Mouse (Mus musculus): Measurements from ENCODE around the gene Gm11634. TPM values are rescaled to one million over a fixed set of nuclear protein-coding genes. Genes with fewer than 3 reads are reported as not detected.
A peak's percentile ranks its signal among the peaks of the same experiment; 100 is the strongest.

Gm11634 gene
- polyA plus RNA-seq, 1 experiment from 2014 or later, result not detected

DNA sequence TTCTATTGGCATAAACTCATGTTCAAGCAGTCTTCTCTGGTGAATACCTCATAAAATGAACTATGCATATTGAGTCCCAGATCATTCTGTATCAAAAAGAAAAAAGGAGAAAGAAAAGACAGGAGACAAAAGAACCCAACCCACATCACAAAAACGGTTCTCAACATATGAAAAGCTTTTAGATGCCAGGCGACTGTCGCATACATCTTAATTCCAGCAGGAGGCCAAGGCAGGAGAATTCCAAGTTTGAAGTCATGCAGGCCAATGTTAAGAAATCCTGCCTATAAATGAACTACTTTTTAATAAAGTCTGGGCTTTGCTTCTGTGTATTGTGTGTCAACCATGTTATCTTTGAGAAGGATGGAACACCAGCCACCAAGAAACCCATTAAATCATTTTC is 5.1 kb upstream of the Gm11634 start:
- Histone ChIP-seq H3K27me3 (replicated peaks; ENCODE audit: insufficient read depth, low read length) (no peaks in the 10 kb centered on the region), H3K36me3 (ENCODE audit: insufficient read depth, low read length) (no peaks in the 10 kb centered on the region), H3K4me1 (ENCODE audit: insufficient read depth, low read depth, low read length) (no peaks in the 10 kb centered on the region), H3K9ac (replicated peaks; ENCODE audit: low read depth) (no peak overlapping the region), H3K4me2 (replicated peaks; ENCODE audit: low read depth, low read length) (no peak overlapping the region; the same call in 1 of the 2 replicates), H3K4me3 (ENCODE audit: low read depth, low read length) (no peak overlapping the region), H3K27ac (ENCODE audit: low read length) (no peak overlapping the region), H3K9me3 (ENCODE audit: low read length) (no peaks in the 10 kb centered on the region)
- 4% methylated on average over 3 of the region's 3 CpGs for WGBS
- TF ChIP-seq CTCF (IDR thresholded peaks at IDR 0.05), result 0 out of 2 replicates have a peak, but pooled peaks have one; percentile 1
- no peak for TF ChIP-seq EP300 (IDR thresholded peaks at IDR 0.05)
- ATAC-seq (no peak), DNase-seq (ENCODE audit: low spot score) (no peak)

DNA sequence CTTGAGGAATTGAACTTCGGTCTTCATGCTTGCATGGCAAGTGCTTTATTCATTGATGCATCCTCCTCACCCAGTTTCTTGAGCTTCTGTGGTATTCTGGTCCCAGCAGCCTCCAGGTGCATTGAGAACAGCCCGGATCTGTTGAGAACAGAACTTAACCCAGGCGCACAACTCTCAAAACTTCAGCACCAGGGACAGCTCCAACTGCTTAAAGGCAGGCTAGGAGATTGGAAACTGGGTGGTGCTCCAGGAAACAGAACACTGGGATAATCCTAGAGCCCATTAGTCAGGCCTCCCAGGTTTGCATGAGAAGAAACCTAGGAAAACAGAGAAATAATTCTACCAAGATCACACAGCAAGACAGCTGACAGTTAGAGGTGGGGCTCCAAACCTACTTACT is 3.4 kb upstream of the Gm11634 start:
- H3K4me3 ChIP-seq (ENCODE audit: low read depth, low read length), result no peak overlapping the region
- H3K4me1 ChIP-seq (ENCODE audit: insufficient read depth, low read depth, low read length), result no peaks in the 10 kb centered on the region
- no peak for ATAC-seq
- DNase-seq (ENCODE audit: low spot score), result peak; percentile 88
- TF ChIP-seq CTCF (IDR thresholded peaks at IDR 0.05) (no peak), EP300 (IDR thresholded peaks at IDR 0.05) (no peak)
- WGBS, result 5% methylated on average over 3 of the region's 3 CpGs
- no peak overlapping the region for H3K4me2 ChIP-seq (replicated peaks; ENCODE audit: low read depth, low read length)
- H3K9ac ChIP-seq (replicated peaks; ENCODE audit: low read depth), result no peak overlapping the region
- H3K27ac ChIP-seq (ENCODE audit: low read length), result no peak overlapping the region
- no peaks in the 10 kb centered on the region for H3K27me3 ChIP-seq (replicated peaks; ENCODE audit: insufficient read depth, low read length)
- H3K9me3 ChIP-seq (ENCODE audit: low read length), result no peaks in the 10 kb centered on the region
- H3K36me3 ChIP-seq (ENCODE audit: insufficient read depth, low read length), result no peaks in the 10 kb centered on the region

DNA sequence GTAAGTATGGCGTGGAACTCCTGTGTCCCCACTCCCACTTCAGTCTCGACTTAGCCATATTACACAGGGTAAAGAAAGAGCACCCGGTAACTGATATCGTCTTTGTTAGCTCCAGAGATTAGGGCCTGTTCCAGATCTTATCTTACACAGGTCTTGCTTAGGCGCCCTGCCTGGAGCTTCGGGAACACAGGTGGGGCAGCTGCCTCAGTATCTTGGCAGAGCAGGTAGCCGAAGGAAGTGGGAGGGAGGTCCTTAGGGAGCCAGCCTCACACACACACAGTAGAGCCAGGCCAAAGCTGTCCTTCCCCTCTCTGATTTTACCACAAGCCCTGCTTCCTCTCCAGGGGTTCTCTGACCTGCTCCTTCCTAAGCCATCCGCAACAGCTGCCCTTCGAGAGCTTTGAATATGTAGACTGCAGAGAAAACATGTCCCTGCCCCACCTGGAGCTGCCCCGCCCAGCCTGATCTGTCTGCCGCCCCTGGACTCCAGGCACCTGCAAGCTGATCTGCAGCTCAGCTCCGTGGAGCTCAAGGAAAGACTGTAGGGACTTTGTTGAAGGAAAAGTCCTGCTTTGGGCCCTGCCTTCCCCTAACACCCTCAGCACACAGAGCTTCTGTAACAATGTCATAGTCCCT is 8.9 kb downstream of the Gm11634 start:
- H3K4me1 ChIP-seq (ENCODE audit: insufficient read depth, low read depth, low read length), result no peaks in the 10 kb centered on the region
- no peak overlapping the region for H3K4me3 ChIP-seq (ENCODE audit: low read depth, low read length)
- no peak overlapping the region for H3K27ac ChIP-seq (ENCODE audit: low read length)
- WGBS, result 62% methylated on average over 12 of the region's 12 CpGs
- no peaks in the 10 kb centered on the region for H3K36me3 ChIP-seq (ENCODE audit: insufficient read depth, low read length)
- ATAC-seq, result no peak
- no peaks in the 10 kb centered on the region for H3K27me3 ChIP-seq (replicated peaks; ENCODE audit: insufficient read depth, low read length)
- DNase-seq (ENCODE audit: low spot score), result no peak
- no peak for TF ChIP-seq CTCF (IDR thresholded peaks at IDR 0.05)
- no peak for TF ChIP-seq EP300 (IDR thresholded peaks at IDR 0.05)
- H3K9ac ChIP-seq (replicated peaks; ENCODE audit: low read depth), result no peak overlapping the region
- H3K4me2 ChIP-seq (replicated peaks; ENCODE audit: low read depth, low read length), result no peak overlapping the region
- H3K9me3 ChIP-seq (ENCODE audit: low read length), result no peaks in the 10 kb centered on the region

DNA sequence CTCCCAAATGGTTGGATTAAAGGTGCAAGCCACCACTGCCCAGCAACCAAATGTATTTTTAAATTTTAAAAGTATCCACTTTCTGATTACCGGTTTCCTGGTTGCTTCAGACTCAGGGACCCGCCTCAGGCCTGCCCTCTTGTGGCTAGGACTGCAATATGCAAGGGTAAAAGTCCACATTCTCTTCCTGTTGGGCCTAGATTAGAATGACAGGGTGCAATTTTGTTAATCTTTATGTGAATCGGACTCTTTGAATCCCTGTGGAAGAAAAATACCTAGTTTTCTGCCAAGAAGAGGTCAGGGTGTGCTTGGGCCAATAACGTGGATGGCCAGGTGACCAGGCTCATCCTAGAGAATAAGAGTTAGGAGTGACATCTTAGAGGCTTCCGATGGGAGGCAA is 9.6 kb downstream of the Gm11634 start:
- Histone ChIP-seq H3K9ac (replicated peaks; ENCODE audit: low read depth) (no peak overlapping the region), H3K36me3 (ENCODE audit: insufficient read depth, low read length) (no peaks in the 10 kb centered on the region), H3K9me3 (ENCODE audit: low read length) (no peaks in the 10 kb centered on the region), H3K4me3 (ENCODE audit: low read depth, low read length) (no peak overlapping the region), H3K4me1 (ENCODE audit: insufficient read depth, low read depth, low read length) (no peaks in the 10 kb centered on the region), H3K27ac (ENCODE audit: low read length) (no peak overlapping the region), H3K4me2 (replicated peaks; ENCODE audit: low read depth, low read length) (no peak overlapping the region), H3K27me3 (replicated peaks; ENCODE audit: insufficient read depth, low read length) (no peaks in the 10 kb centered on the region)
- DNase-seq (ENCODE audit: low spot score), result peak; percentile 77
- ATAC-seq, result no peak
- WGBS, result 27% methylated on average over 5 of the region's 5 CpGs
- TF ChIP-seq CTCF (IDR thresholded peaks at IDR 0.05) (peak; percentile 83), EP300 (IDR thresholded peaks at IDR 0.05) (no peak)

- H3K4me1 ChIP-seq (ENCODE audit: insufficient read depth, low read depth, low read length), result no peaks in the 10 kb centered on the region
- H3K36me3 ChIP-seq (ENCODE audit: insufficient read depth, low read length), result no peaks in the 10 kb centered on the region
- 89% methylated on average over 7 of the region's 7 CpGs for WGBS
- no peak overlapping the region for H3K27ac ChIP-seq (ENCODE audit: low read length)
- TF ChIP-seq CTCF (IDR thresholded peaks at IDR 0.05) (no peak), EP300 (IDR thresholded peaks at IDR 0.05) (no peak)
- no peaks in the 10 kb centered on the region for H3K9me3 ChIP-seq (ENCODE audit: low read length)
- DNase-seq (ENCODE audit: low spot score), result no peak
- no peak for ATAC-seq
- no peak overlapping the region for H3K4me2 ChIP-seq (replicated peaks; ENCODE audit: low read depth, low read length)
- H3K9ac ChIP-seq (replicated peaks; ENCODE audit: low read depth), result no peak overlapping the region
- no peaks in the 10 kb centered on the region for H3K27me3 ChIP-seq (replicated peaks; ENCODE audit: insufficient read depth, low read length)
- H3K4me3 ChIP-seq (ENCODE audit: low read depth, low read length), result no peak overlapping the region
These were observed 10.2 kb downstream of the Gm11634 start for GRCm38 (mm10) chr11:101588868-101589267.

DNA sequence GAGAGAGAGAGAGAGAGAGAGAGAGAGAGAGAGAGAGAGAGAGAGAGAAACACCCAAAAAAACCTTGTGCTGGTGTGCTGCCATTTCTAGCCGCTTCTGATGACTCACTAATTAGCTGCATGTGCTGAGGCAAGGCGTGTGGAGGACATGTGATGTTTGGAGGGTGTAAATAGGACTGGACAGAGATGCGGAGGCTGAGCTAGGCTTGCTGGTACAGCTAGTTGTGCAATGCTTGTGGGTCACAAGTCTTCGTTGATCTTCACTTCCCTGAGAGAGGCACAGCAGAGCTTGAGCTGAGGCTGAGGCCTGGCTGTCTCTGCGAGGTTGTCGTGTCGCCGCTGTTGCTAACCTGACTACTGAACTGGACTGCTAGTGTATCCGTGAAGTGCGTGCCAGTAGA is 11.4 kb downstream of the Gm11634 start:
- no peak for ATAC-seq
- Histone ChIP-seq H3K9ac (replicated peaks; ENCODE audit: low read depth) (no peak overlapping the region), H3K27me3 (replicated peaks; ENCODE audit: insufficient read depth, low read length) (no peaks in the 10 kb centered on the region), H3K4me3 (ENCODE audit: low read depth, low read length) (no peak overlapping the region), H3K27ac (ENCODE audit: low read length) (no peak overlapping the region), H3K36me3 (ENCODE audit: insufficient read depth, low read length) (no peaks in the 10 kb centered on the region), H3K9me3 (ENCODE audit: low read length) (no peaks in the 10 kb centered on the region), H3K4me1 (ENCODE audit: insufficient read depth, low read depth, low read length) (no peaks in the 10 kb centered on the region; the same call in 1 of the 2 replicates), H3K4me2 (replicated peaks; ENCODE audit: low read depth, low read length) (no peak overlapping the region)
- 90% methylated on average over 10 of the region's 10 CpGs for WGBS
- no peak for TF ChIP-seq EP300 (IDR thresholded peaks at IDR 0.05)
- TF ChIP-seq CTCF (IDR thresholded peaks at IDR 0.05), result no peak
- DNase-seq (ENCODE audit: low spot score), result peak; percentile 13

Data from lung, postnatal 0 days (tissue).